Mouse (Mus musculus): ENCODE measurements around the gene Gpalpp1. TPM values are rescaled to one million over a fixed set of nuclear protein-coding genes. Genes with fewer than 3 reads are reported as not detected.

Gene Gpalpp1
- total RNA-seq, 2 experiments from 2014 or later: 19.9 TPM

- intact Hi-C loops (cut with DNase I): no loop called here
- DNase-seq (ENCODE audit: extremely low spot score in 1 of 2, low spot score in 2 of 2): no peak
These were observed 58.6 kb downstream of the Gpalpp1 start for GRCm38 (mm10) chr14:76051966-76052365.

- DNase-seq (ENCODE audit: extremely low spot score in 1 of 2, low spot score in 2 of 2): no peak
- intact Hi-C loops (cut with DNase I): no loop called here
These were observed 64.8 kb downstream of the Gpalpp1 start for GRCm38 (mm10) chr14:76045767-76046166.

DNA sequence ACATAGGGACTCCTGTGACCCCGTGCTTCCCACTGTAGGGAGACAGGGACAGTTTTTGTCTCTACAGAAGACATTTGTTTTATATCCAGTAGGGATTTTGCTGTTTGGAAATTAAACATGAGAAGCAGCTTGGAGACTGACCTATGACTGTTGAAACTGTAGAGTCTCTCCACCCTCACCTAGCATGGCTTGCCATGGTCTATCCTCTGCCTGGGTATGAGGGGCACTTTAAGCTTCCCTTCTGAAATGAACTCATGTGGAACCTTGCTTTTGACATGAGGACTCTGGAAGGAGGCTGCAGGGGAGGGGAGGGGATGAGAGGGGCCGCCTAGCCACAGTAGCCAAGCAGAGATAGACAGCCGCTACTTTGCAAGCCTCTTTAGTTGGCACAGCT lies 66.4 kb downstream of the Gpalpp1 start:
- no peak for DNase-seq (ENCODE audit: extremely low spot score in 1 of 2, low spot score in 2 of 2)
- intact Hi-C loops (cut with DNase I): no loop called here

DNA sequence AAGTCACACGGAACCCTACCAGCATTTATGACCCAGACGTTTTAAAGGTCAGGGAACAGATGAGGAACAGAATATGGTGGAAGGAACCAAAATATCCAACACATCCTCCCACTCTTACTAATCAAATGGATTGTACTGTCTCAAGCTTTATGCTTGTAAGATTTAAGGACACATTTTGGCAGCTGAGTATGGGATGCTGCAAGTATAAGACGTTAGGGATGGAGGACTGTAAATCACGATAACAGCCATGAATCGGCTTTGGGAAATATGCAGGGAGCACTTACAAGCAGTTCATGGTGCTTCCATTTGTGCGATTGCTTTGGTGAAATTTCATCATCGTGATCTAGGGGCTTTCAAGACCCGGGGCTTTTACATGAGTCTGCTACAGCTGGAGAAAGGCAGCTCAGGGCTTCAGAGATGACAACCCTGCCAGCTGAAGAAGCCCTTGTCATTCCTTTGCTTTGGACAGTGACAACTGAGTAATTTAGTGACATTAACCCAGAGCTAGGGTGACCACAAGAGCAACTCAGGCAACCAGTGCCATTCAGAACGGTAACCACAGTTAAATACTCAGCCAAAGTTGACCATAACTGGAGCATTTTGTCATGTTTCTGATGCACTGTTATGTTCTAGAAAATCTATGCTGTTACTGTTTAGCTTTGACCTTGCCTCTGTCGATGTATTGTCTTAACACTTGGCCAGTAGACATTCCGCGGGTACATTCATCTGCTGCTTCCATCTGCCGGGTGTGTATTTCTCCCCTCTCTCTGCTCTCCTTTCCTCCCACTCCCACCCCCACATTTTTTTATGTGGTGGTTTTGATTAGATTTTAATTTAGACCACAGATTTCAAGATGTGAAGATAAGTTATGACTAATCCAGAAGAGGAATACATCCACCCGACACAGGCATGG lies 67.1 kb downstream of the Gpalpp1 start:
- DNase-seq (ENCODE audit: extremely low spot score in 1 of 2, low spot score in 2 of 2): no peak
- intact Hi-C loops (cut with DNase I): no loop called here

Other genes with a start within 250 kb of the Gpalpp1 start
- gene Kctd4, start 155.8 kb downstream of the Gpalpp1 start, total RNA-seq (2021): 10 to 100 TPM; 13.2 to 14.6 TPM
- 10 to 100 TPM; 22.5 to 23.0 TPM for gene Gtf2f2, start 99.9 kb downstream of the Gpalpp1 start, total RNA-seq (2021)
- 1 to 10 TPM; 8.3 to 9.7 TPM for gene Nufip1, start 131 bp upstream of the Gpalpp1 start, total RNA-seq (2021)